Mouse (Mus musculus): ENCODE measurements around the gene Tgfb1i1. TPM values are rescaled to one million over a fixed set of nuclear protein-coding genes. Genes with fewer than 3 reads are reported as not detected.
A peak's percentile ranks its signal among the peaks of the same experiment; 100 is the strongest.

The Tgfb1i1 gene
- polyA plus RNA-seq, 1 experiment from 2014 or later = 202 TPM

- H3K4me1 ChIP-seq (replicated peaks) = peaks cover 9% of the 10 kb centered on the region
- 0 out of 2 replicates have a peak, but pooled peaks cover 3% of the 10 kb centered on the region for H3K27me3 ChIP-seq (replicated peaks)
- no peaks in the 10 kb centered on the region for H3K9me3 ChIP-seq (replicated peaks)
- H3K9ac ChIP-seq = no peak overlapping the region
- H3K36me3 ChIP-seq = peaks cover 3% of the 10 kb centered on the region; the same call in 1 of the 2 replicates
- WGBS = 71% methylated on average over 5 of the region's 5 CpGs
- no peak for ATAC-seq (ENCODE audit: insufficient number of reproducible peaks, low FRiP score)
- no peak overlapping the region for H3K4me3 ChIP-seq
- H3K27ac ChIP-seq (ENCODE audit: poor library complexity, severe bottlenecking) = no peak overlapping the region
- H3K4me2 ChIP-seq = no peak overlapping the region
These were observed 19.4 kb downstream of the Tgfb1i1 start for GRCm38 (mm10) chr7:128266056-128266455.

GRCm38 (mm10) chr7:128267391-128267790 lies 20.8 kb downstream of the Tgfb1i1 start:
- no peak overlapping the region for H3K4me2 ChIP-seq
- no peak overlapping the region for H3K9ac ChIP-seq
- peaks cover 16% of the 10 kb centered on the region for H3K36me3 ChIP-seq
- H3K9me3 ChIP-seq (replicated peaks) = no peaks in the 10 kb centered on the region
- H3K27me3 ChIP-seq (replicated peaks) = 0 out of 2 replicates have a peak, but pooled peaks cover 3% of the 10 kb centered on the region
- no peak for ATAC-seq (ENCODE audit: insufficient number of reproducible peaks, low FRiP score)
- H3K4me1 ChIP-seq (replicated peaks) = peaks cover 9% of the 10 kb centered on the region
- no peak overlapping the region for H3K27ac ChIP-seq (ENCODE audit: poor library complexity, severe bottlenecking)
- no peak overlapping the region for H3K4me3 ChIP-seq
- WGBS = 60% methylated on average over 13 of the region's 13 CpGs

- H3K4me3 ChIP-seq = no peak overlapping the region
- ATAC-seq (ENCODE audit: insufficient number of reproducible peaks, low FRiP score) = no peak
- 85% methylated on average over 7 of the region's 7 CpGs for WGBS
These were observed 21.2 kb downstream of the Tgfb1i1 start for GRCm38 (mm10) chr7:128267813-128268212.

GRCm38 (mm10) chr7:128270431-128270850 lies 23.8 kb downstream of the Tgfb1i1 start:
- Histone ChIP-seq H3K9me3 (replicated peaks) (no peaks in the 10 kb centered on the region), H3K27ac (ENCODE audit: poor library complexity, severe bottlenecking) (no peak overlapping the region), H3K36me3 (peaks cover 45% of the 10 kb centered on the region), H3K27me3 (replicated peaks) (0 out of 2 replicates have a peak, but pooled peaks cover 3% of the 10 kb centered on the region), H3K9ac (no peak overlapping the region), H3K4me2 (peak overlapping the region; percentile 27), H3K4me1 (replicated peaks) (peaks cover 9% of the 10 kb centered on the region), H3K4me3 (no peak overlapping the region)
- ATAC-seq (ENCODE audit: insufficient number of reproducible peaks, low FRiP score) = peak; percentile 86
- 26% methylated on average over 13 of the region's 13 CpGs for WGBS

More at GRCm38 (mm10) chr7:128267813-128268212, 21.2 kb downstream of the Tgfb1i1 start:
- H3K27ac ChIP-seq (ENCODE audit: poor library complexity, severe bottlenecking) = no peak overlapping the region
- peaks cover 9% of the 10 kb centered on the region for H3K4me1 ChIP-seq (replicated peaks)
- 0 out of 2 replicates have a peak, but pooled peaks cover 3% of the 10 kb centered on the region for H3K27me3 ChIP-seq (replicated peaks)
- peaks cover 19% of the 10 kb centered on the region for H3K36me3 ChIP-seq
- no peak overlapping the region for H3K9ac ChIP-seq
- no peak overlapping the region for H3K4me2 ChIP-seq
- H3K9me3 ChIP-seq (replicated peaks) = no peaks in the 10 kb centered on the region

GRCm38 (mm10) chr7:128271496-128271895 lies 24.9 kb downstream of the Tgfb1i1 start:
- Histone ChIP-seq H3K9ac (no peak overlapping the region), H3K4me3 (no peak overlapping the region), H3K27me3 (replicated peaks) (no peaks in the 10 kb centered on the region), H3K4me2 (no peak overlapping the region), H3K4me1 (replicated peaks) (peaks cover 9% of the 10 kb centered on the region), H3K9me3 (replicated peaks) (no peaks in the 10 kb centered on the region), H3K27ac (ENCODE audit: poor library complexity, severe bottlenecking) (no peak overlapping the region), H3K36me3 (peaks cover 55% of the 10 kb centered on the region)
- WGBS = 91% methylated on average over 9 of the region's 9 CpGs
- no peak for ATAC-seq (ENCODE audit: insufficient number of reproducible peaks, low FRiP score)

GRCm38 (mm10) chr7:128276051-128276450 lies 29.4 kb downstream of the Tgfb1i1 start:
- H3K9me3 ChIP-seq (replicated peaks) = no peaks in the 10 kb centered on the region
- H3K4me3 ChIP-seq = no peak overlapping the region
- H3K9ac ChIP-seq = no peak overlapping the region
- peaks cover 81% of the 10 kb centered on the region for H3K36me3 ChIP-seq
- no peak overlapping the region for H3K27ac ChIP-seq (ENCODE audit: poor library complexity, severe bottlenecking)
- H3K4me1 ChIP-seq (replicated peaks) = no peaks in the 10 kb centered on the region
- 94% methylated on average over 6 of the region's 6 CpGs for WGBS
- ATAC-seq (ENCODE audit: insufficient number of reproducible peaks, low FRiP score) = no peak
- H3K4me2 ChIP-seq = no peak overlapping the region
- H3K27me3 ChIP-seq (replicated peaks) = no peaks in the 10 kb centered on the region

- no peaks in the 10 kb centered on the region for H3K9me3 ChIP-seq (replicated peaks)
- WGBS = 93% methylated on average over 4 of the region's 4 CpGs
- ATAC-seq (ENCODE audit: insufficient number of reproducible peaks, low FRiP score) = no peak
- no peak overlapping the region for H3K9ac ChIP-seq
- peaks cover 51% of the 10 kb centered on the region for H3K36me3 ChIP-seq
- no peak overlapping the region for H3K27ac ChIP-seq (ENCODE audit: poor library complexity, severe bottlenecking)
- no peaks in the 10 kb centered on the region for H3K27me3 ChIP-seq (replicated peaks)
- H3K4me3 ChIP-seq = no peak overlapping the region
- H3K4me2 ChIP-seq = no peak overlapping the region
- peaks cover 10% of the 10 kb centered on the region for H3K4me1 ChIP-seq (replicated peaks)
These were observed 33.1 kb downstream of the Tgfb1i1 start for GRCm38 (mm10) chr7:128279750-128280149.

- ATAC-seq (ENCODE audit: insufficient number of reproducible peaks, low FRiP score) = no peak
- H3K27me3 ChIP-seq (replicated peaks) = no peaks in the 10 kb centered on the region
- H3K9me3 ChIP-seq (replicated peaks) = no peaks in the 10 kb centered on the region
- H3K4me2 ChIP-seq = no peak overlapping the region
- no peak overlapping the region for H3K4me3 ChIP-seq
- peaks cover 36% of the 10 kb centered on the region for H3K36me3 ChIP-seq
- H3K9ac ChIP-seq = no peak overlapping the region
- WGBS = 72% methylated on average over 11 of the region's 11 CpGs
- H3K27ac ChIP-seq (ENCODE audit: poor library complexity, severe bottlenecking) = no peak overlapping the region
- H3K4me1 ChIP-seq (replicated peaks) = peaks cover 10% of the 10 kb centered on the region
These were observed 35.2 kb downstream of the Tgfb1i1 start for GRCm38 (mm10) chr7:128281765-128282164.

- no peak overlapping the region for H3K4me3 ChIP-seq
- no peaks in the 10 kb centered on the region for H3K9me3 ChIP-seq (replicated peaks)
- no peak overlapping the region for H3K27ac ChIP-seq (ENCODE audit: poor library complexity, severe bottlenecking)
- H3K4me2 ChIP-seq = no peak overlapping the region
- H3K36me3 ChIP-seq = peaks cover 38% of the 10 kb centered on the region
- H3K27me3 ChIP-seq (replicated peaks) = no peaks in the 10 kb centered on the region
- no peak for ATAC-seq (ENCODE audit: insufficient number of reproducible peaks, low FRiP score)
- H3K9ac ChIP-seq = no peak overlapping the region
- peaks cover 10% of the 10 kb centered on the region for H3K4me1 ChIP-seq (replicated peaks)
- 33% methylated on average over 7 of the region's 7 CpGs for WGBS
These were observed 36.1 kb downstream of the Tgfb1i1 start for GRCm38 (mm10) chr7:128282532-128283244.

GRCm38 (mm10) chr7:128284047-128284446 lies 37.4 kb downstream of the Tgfb1i1 start:
- Histone ChIP-seq H3K9me3 (replicated peaks) (no peaks in the 10 kb centered on the region), H3K4me1 (replicated peaks) (peaks cover 23% of the 10 kb centered on the region), H3K27ac (ENCODE audit: poor library complexity, severe bottlenecking) (no peak overlapping the region), H3K4me3 (no peak overlapping the region), H3K4me2 (no peak overlapping the region), H3K36me3 (peaks cover 35% of the 10 kb centered on the region), H3K9ac (no peak overlapping the region), H3K27me3 (replicated peaks) (no peaks in the 10 kb centered on the region)
- WGBS = 61% methylated on average over 5 of the region's 5 CpGs
- ATAC-seq (ENCODE audit: insufficient number of reproducible peaks, low FRiP score) = no peak

- no peak for ATAC-seq (ENCODE audit: insufficient number of reproducible peaks, low FRiP score)
- Histone ChIP-seq H3K4me3 (no peak overlapping the region), H3K36me3 (peaks cover 29% of the 10 kb centered on the region), H3K4me1 (replicated peaks) (peaks cover 32% of the 10 kb centered on the region), H3K9ac (no peak overlapping the region), H3K9me3 (replicated peaks) (no peaks in the 10 kb centered on the region), H3K27ac (ENCODE audit: poor library complexity, severe bottlenecking) (no peak overlapping the region), H3K4me2 (no peak overlapping the region), H3K27me3 (replicated peaks) (no peaks in the 10 kb centered on the region)
- 87% methylated on average over 8 of the region's 8 CpGs for WGBS
These were observed 38.4 kb downstream of the Tgfb1i1 start for GRCm38 (mm10) chr7:128285060-128285459.
